Mouse (Mus musculus) heart, embryonic 16.5 days (tissue): ENCODE measurements at regions not wholly inside any gene's neighbourhood (a gene's known extent, or its start where the extent isn't known, plus 50 kb on each side); places are given as distances from the start of the nearest gene placed in this dataset.
A peak's percentile ranks its signal among the peaks of the same experiment; 100 is the strongest.

Source experiments
- ATAC-seq: fragments of 200-750 bp; cut with Nextera tagmentation; replicated peaks from 2 replicates; pipeline ENCODE4 v1.8.0; 2017; ENCODE audit warnings: moderate number of reproducible peaks; ENCODE audit not compliant: insufficient read depth, low FRiP score; ENCODE audit errors: extremely low read depth
- H3K27ac ChIP-seq: fragments of 300-500 bp; sonication (generic); 2 replicates; pipeline ENCODE4 v1.5.1; 2014; ENCODE audit warnings: mild to moderate bottlenecking, low read length, control low read depth, moderate library complexity
- H3K27me3 ChIP-seq: fragments of 300-500 bp; sonication (generic); 2 replicates; pipeline ENCODE4 v1.6.1; 2014; ENCODE audit warnings: low read length, mixed read lengths; ENCODE audit not compliant: control insufficient read depth, insufficient read depth
- H3K36me3 ChIP-seq: fragments of 300-500 bp; sonication (generic); 2 replicates; pipeline ENCODE4 v1.6.1; 2014; ENCODE audit not compliant: control insufficient read depth, insufficient read depth
- H3K4me1 ChIP-seq: fragments of 300-500 bp; sonication (generic); 2 replicates; pipeline ENCODE4 v1.6.1; 2014; ENCODE audit warnings: low read length, mixed read lengths; ENCODE audit not compliant: control insufficient read depth, insufficient read depth
- H3K4me2 ChIP-seq: fragments of 300-500 bp; sonication (generic); 2 replicates; pipeline ENCODE4 v1.6.1; 2014; ENCODE audit warnings: low read depth, mild to moderate bottlenecking, control low read depth, low read length
- H3K4me3 ChIP-seq: fragments of 300-500 bp; sonication (generic); 2 replicates; pipeline ENCODE4 v1.5.1; 2014; ENCODE audit warnings: mild to moderate bottlenecking, control low read depth, low read length
- H3K9ac ChIP-seq: fragments of 300-500 bp; sonication (generic); 2 replicates; pipeline ENCODE4 v1.6.1; 2014; ENCODE audit warnings: low read length, control low read depth
- H3K9me3 ChIP-seq: fragments of 300-500 bp; sonication (generic); replicated peaks from 2 replicates; pipeline ENCODE4 v1.6.1; 2016; ENCODE audit warnings: low read length; ENCODE audit not compliant: control insufficient read depth
- WGBS: fragments of 180-500 bp; shearing (Covaris S2); extraction: QIAGEN DNeasy Blood & Tissue Kit; methylation state at CpG from one replicate; pipeline ENCODE4 v1.1.7; 2014; 5-methylcytosine and 5-hydroxymethylcytosine counted together

DNA sequence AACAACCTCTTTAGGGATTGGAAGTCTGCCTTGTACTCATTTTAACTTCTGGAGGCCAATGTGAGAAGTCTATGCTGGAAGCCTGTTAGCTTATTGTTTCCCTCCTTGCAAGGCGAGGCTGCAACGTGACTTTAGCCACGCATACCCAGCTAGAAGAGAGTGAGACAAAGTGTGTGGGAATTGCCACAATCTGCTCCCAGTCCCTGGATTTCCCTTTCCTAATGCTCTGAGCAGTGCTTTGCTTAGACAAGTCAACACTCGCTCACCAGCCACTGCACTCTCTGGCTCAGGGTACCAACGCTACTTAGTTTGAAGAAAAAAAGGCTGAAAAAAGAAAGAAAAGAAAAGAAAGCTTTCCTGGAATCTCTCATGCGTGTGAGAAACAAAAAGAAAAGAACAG, 147.5 kb upstream of the Pik3r1 start:
- H3K9me3 ChIP-seq: no peaks in the 10 kb centered on the region
- H3K4me3 ChIP-seq: no peak overlapping the region
- WGBS: 36% methylated on average over 6 of the region's 6 CpGs
- H3K27ac ChIP-seq: peak overlapping the region; percentile 64
- H3K27me3 ChIP-seq: no peaks in the 10 kb centered on the region
- H3K4me1 ChIP-seq: peaks cover 22% of the 10 kb centered on the region
- no peaks in the 10 kb centered on the region for H3K36me3 ChIP-seq
- no peak overlapping the region for H3K4me2 ChIP-seq
- no peak overlapping the region for H3K9ac ChIP-seq
- ATAC-seq: peak; percentile 47

DNA sequence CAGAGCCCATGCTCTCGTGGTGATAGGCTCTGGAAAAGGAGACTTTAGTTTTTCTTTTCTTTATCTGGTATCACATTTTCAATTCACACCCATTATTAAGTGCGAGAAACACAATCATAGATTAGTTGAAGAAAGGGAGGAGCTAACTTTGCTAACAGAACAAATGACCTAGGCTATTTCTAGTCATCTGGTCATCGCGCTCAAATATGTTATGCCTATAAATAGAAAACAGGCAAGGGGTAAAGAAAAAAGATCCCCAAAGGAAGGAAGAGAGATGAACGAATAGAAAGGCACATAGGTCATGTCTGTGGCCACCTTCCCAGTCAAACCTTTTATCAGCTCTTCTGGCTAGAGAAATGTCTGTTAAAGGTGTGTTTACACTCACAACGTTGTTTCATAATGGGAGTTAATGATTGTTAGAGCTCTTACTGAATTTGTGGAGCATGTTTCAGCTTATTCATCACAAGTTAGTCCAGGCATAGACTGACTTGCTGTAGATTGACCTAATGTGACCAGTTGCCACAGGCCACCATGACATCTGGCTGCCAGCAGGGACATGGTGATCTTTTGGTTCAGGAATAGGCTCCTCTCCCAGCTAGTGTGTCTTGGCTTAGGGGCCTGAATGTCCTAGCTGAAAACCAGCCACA, 148.1 kb upstream of the Pik3r1 start:
- Histone ChIP-seq H3K9ac (no peak overlapping the region), H3K4me2 (no peak overlapping the region), H3K9me3 (no peaks in the 10 kb centered on the region), H3K36me3 (no peaks in the 10 kb centered on the region), H3K27ac (peak overlapping the region; percentile 64), H3K27me3 (no peaks in the 10 kb centered on the region), H3K4me1 (peaks cover 22% of the 10 kb centered on the region), H3K4me3 (no peak overlapping the region)
- 25% methylated on average over 6 of the region's 6 CpGs for WGBS
- no peak for ATAC-seq

DNA sequence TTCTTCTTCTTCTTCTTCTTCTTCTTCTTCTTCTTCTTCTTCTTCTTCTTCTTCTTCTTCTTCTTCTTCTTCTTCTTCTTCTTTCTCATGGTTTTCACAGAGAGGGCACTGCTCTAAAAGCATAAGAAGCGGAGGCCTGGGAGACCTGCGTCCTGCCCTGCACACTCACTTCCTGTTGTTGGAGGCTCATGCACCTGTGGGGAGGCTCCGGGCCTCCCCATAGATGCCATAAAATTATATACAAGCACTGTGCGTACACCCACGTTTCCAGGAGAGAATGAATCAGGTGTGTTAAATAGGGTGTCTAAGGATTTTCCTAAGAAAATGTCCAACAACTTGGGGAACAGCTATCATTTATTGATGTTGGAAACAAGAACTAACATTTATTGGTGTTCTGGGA, 148.9 kb upstream of the Pik3r1 start:
- no peak overlapping the region for H3K27ac ChIP-seq
- no peaks in the 10 kb centered on the region for H3K27me3 ChIP-seq
- H3K4me3 ChIP-seq: no peak overlapping the region
- no peak for ATAC-seq
- no peak overlapping the region for H3K9ac ChIP-seq
- no peak overlapping the region for H3K4me2 ChIP-seq
- no peaks in the 10 kb centered on the region for H3K36me3 ChIP-seq
- 92% methylated on average over 5 of the region's 5 CpGs for WGBS
- no peaks in the 10 kb centered on the region for H3K9me3 ChIP-seq
- H3K4me1 ChIP-seq: peaks cover 22% of the 10 kb centered on the region

DNA sequence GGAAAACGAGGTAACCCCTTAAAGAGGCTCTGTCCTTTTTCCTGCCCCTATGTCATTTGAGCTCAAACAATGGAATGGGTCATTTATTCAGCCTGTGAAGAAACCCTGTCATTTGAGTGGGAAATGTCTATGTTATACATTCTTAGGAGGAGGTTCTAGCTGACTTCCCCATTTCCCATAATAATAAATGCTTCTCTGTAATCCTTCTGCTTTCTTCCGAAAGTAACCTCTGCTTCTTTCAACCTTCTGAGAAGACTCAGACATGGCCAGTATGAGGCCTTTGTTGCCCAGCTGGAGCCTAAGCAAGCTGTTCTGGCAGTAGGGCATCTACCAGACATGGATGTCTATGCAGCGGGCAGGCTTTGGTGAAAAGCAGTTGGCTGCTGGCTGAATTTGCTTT, 150.2 kb upstream of the Pik3r1 start:
- Histone ChIP-seq H3K4me2 (no peak overlapping the region), H3K4me3 (no peak overlapping the region), H3K36me3 (no peaks in the 10 kb centered on the region), H3K4me1 (peaks cover 22% of the 10 kb centered on the region), H3K27ac (0 out of 2 replicates have a peak overlapping the region, but pooled peaks have one; percentile 15), H3K9me3 (no peaks in the 10 kb centered on the region), H3K27me3 (no peaks in the 10 kb centered on the region), H3K9ac (no peak overlapping the region)
- no peak for ATAC-seq
- WGBS: 79% methylated on average over 3 of the region's 3 CpGs

DNA sequence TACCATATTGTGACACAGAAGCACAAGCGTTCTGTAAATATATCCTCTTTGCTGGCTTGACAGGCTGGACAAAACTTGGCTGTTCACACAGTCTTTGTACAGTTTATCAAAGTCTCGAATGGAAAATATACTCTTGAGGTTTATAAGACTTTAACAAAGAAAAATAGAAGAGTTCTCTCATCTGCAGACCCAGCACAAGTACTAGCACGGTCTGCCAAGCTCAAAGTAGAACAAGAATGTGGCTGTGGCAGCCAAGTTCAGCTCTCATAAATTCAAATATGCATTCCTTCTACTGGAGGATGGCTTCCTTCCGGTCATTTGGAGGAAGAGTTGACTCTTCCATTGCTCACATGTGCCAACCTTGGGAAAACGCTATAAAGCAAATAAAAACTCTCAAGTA, 151.2 kb upstream of the Pik3r1 start:
- H3K27ac ChIP-seq: 0 out of 2 replicates have a peak overlapping the region, but pooled peaks have one; percentile 22
- H3K27me3 ChIP-seq: no peaks in the 10 kb centered on the region
- H3K9me3 ChIP-seq: no peaks in the 10 kb centered on the region
- 43% methylated on average over 5 of the region's 5 CpGs for WGBS
- H3K4me3 ChIP-seq: no peak overlapping the region
- H3K4me2 ChIP-seq: no peak overlapping the region
- no peak; the same call in 1 of the 2 replicates for ATAC-seq
- H3K9ac ChIP-seq: no peak overlapping the region
- H3K4me1 ChIP-seq: peaks cover 20% of the 10 kb centered on the region
- H3K36me3 ChIP-seq: no peaks in the 10 kb centered on the region

DNA sequence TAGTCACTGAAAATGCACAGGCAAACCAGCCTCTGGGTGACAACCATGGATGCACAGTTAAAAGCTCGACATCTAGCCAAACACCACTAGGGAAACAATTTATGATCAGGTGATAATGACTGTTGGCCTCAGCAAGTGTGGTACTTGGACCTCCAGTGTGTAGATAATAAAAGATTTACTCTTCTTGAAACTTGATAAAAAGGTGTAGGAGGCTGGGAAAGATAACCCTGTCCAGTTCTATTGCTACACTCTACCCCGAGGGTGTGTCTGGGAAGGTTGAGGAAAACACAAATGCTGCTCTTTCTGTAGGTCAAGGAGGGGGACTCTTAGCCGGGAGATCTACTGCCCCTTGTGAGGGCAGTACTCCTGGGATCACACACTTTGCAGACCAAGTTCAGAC, 152.4 kb upstream of the Pik3r1 start:
- Histone ChIP-seq H3K4me2 (no peak overlapping the region), H3K9me3 (no peaks in the 10 kb centered on the region), H3K4me1 (peaks cover 10% of the 10 kb centered on the region), H3K27me3 (no peaks in the 10 kb centered on the region), H3K36me3 (no peaks in the 10 kb centered on the region), H3K4me3 (no peak overlapping the region), H3K27ac (no peak overlapping the region), H3K9ac (no peak overlapping the region)
- 78% methylated on average over 3 of the region's 3 CpGs for WGBS
- ATAC-seq: no peak

DNA sequence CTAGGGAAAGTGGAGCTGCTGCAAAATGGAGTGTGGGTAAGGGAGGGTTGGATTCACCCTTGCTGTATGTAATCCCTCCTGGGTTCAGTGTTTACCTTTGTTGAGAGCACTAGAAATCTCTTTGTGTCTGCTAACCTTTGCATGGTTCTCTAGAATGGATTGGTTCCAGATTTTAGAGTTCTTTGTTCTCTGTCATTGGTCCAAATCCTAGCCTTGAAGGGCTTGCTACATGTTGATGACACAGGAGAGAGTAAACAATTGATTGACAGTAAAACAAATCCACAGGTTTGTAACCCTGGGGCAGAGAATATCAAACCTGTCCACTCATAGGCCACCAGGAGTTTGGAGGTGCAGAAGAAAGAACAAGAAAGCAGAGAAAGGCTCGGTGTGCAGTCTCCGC, 156.6 kb upstream of the Pik3r1 start:
- H3K9me3 ChIP-seq: no peaks in the 10 kb centered on the region
- H3K4me1 ChIP-seq: no peaks in the 10 kb centered on the region
- WGBS: 88% methylated on average over 2 of the region's 2 CpGs

DNA sequence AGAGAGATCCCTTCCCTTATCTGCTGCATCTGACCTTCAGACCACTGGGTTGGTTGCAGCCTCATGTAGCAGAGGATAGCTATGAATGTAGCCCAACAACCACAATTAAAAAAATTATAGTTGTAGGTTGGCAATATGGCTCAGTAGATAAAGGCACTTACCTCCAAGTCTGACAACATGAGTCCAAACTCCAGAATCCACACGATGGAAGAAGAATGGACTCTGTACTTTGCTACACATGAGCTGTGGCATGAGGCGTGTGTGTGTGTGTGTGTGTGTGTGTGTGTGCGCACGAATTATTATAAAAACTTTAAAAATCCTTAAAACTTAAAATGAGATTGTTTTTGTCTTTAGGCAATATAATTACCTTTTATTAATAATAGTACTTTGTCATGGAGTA, 163.2 kb upstream of the Pik3r1 start:
- no peaks in the 10 kb centered on the region for H3K27me3 ChIP-seq
- WGBS: 92% methylated on average over 4 of the region's 4 CpGs
- no peak for ATAC-seq

More for the DNA sequence above, 156.6 kb upstream of the Pik3r1 start:
- no peak overlapping the region for H3K4me3 ChIP-seq
- H3K36me3 ChIP-seq: no peaks in the 10 kb centered on the region
- H3K9ac ChIP-seq: no peak overlapping the region
- no peak overlapping the region for H3K27ac ChIP-seq
- ATAC-seq: no peak
- H3K27me3 ChIP-seq: no peaks in the 10 kb centered on the region
- H3K4me2 ChIP-seq: no peak overlapping the region

DNA sequence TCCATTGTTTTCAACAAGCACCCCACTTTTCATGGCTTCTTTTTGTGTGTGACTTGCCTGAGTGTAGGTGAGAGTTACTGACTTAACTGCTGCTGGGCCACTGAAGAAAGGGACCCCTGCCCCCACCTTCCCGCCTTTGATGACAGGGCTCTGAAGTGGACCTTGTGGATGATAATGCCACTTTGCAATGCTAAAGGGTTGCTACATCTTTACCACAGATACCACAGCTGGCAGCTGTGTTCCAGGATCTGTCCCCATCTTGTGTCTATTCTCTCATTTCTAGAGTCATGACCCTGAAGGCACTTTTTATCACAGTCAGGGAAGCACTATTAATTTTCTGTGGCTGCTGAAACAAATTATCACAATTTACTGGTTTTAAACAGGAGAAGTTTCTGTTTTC, 163.9 kb upstream of the Pik3r1 start:
- Histone ChIP-seq H3K4me2 (no peak overlapping the region), H3K4me3 (no peak overlapping the region), H3K36me3 (no peaks in the 10 kb centered on the region), H3K9ac (no peak overlapping the region), H3K27ac (no peak overlapping the region), H3K27me3 (no peaks in the 10 kb centered on the region), H3K4me1 (0 out of 2 replicates have a peak, but pooled peaks cover 2% of the 10 kb centered on the region), H3K9me3 (no peaks in the 10 kb centered on the region)
- 43% methylated on average over 1 of the region's 1 CpGs for WGBS
- ATAC-seq: no peak

More for the DNA sequence above, 163.2 kb upstream of the Pik3r1 start:
- Histone ChIP-seq H3K4me3 (no peak overlapping the region), H3K4me1 (0 out of 2 replicates have a peak, but pooled peaks cover 2% of the 10 kb centered on the region), H3K36me3 (no peaks in the 10 kb centered on the region), H3K9ac (no peak overlapping the region), H3K9me3 (no peaks in the 10 kb centered on the region), H3K4me2 (no peak overlapping the region), H3K27ac (no peak overlapping the region)
